Comparison of ENCODE assay signal across 11 mouse cellular contexts in the genomic region with DNA sequence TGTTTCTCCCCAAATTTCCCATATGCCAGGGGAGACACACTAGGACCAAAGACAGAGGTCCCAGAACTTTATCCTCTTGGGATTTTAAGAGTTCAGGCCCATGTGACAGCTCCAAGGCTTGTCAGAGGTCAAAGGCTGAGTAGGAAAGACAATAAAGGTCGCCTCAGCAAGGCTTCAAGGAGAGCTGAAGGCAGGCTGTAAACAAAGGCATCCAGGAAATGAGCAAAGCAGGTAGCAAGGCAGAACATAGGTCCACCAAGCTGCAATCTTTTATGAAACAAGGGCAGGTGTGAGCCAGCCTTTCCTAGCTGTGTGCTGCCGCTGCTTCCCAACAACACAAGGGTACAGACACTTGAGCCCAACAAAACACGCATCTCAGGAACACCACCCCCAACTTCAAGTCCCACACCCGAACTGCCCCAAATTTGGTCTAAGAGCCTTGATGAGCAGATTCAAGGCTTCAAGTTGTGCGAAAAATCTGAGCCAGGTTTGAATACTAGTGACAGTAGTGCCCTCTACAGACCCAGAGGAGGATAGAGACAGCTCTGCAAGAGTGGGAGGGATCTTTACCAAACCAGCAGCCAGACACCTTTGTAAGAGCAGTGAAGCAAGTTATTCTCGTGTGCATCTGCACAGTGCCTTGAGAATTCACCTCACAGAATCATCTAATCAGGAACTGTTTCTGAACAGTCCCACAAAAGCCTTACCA. TPM values are rescaled to one million over a fixed set of nuclear protein-coding genes. Genes with fewer than 3 reads are reported as not detected.
A peak's percentile ranks its signal among the peaks of the same experiment; 100 is the strongest.
DNase-seq lines count a peak whose midpoint lies in the region; ATAC-seq and TF ChIP-seq lines count a peak whose summit lies in the region.
"Had no signal": no experiment of that assay in that cellular context is flagged by ENCODE, and none has a peak within 500 bp of the region (broad histone marks: within the 10 kb centered on the region; RNA-seq: fewer than 3 reads in every experiment).

No protein-coding gene starts in this region.

- H3K4me1 ChIP-seq in kidney, adult 2 months (ENCODE audit: control insufficient read depth, insufficient read depth, low read length): no peaks in the 10 kb centered on the region
- H3K4me1 ChIP-seq in forebrain, embryonic 12.5 days: peaks cover 31% of the 10 kb centered on the region
- H3K4me1 ChIP-seq in midbrain, embryonic 11.5 days (ENCODE audit: control insufficient read depth, insufficient read depth, low read length): peaks cover 9% of the 10 kb centered on the region
- H3K4me1 ChIP-seq: embryonic facial prominence, embryonic 12.5 days; stomach, embryonic 15.5 days had no signal

- H3K4me3 ChIP-seq in kidney, adult 2 months (ENCODE audit: insufficient read depth, low read depth, low read length): no peak overlapping the region
- no peak overlapping the region for H3K4me3 ChIP-seq in forebrain, embryonic 12.5 days (replicated peaks)
- no peak overlapping the region for H3K4me3 ChIP-seq in midbrain, embryonic 11.5 days (ENCODE audit: low read depth, low read length)
- H3K4me3 ChIP-seq: embryonic facial prominence, embryonic 12.5 days; limb, embryonic 12.5 days; stomach, embryonic 15.5 days had no signal

- no peaks in the 10 kb centered on the region for H3K9me3 ChIP-seq in forebrain, embryonic 12.5 days
- no peaks in the 10 kb centered on the region for H3K9me3 ChIP-seq in midbrain, embryonic 11.5 days (ENCODE audit: control insufficient read depth, low read length)
- H3K9me3 ChIP-seq: embryonic facial prominence, embryonic 12.5 days; limb, embryonic 12.5 days; stomach, embryonic 15.5 days had no signal

- H3K9ac ChIP-seq in forebrain, embryonic 12.5 days: no peak overlapping the region
- H3K9ac ChIP-seq in midbrain, embryonic 11.5 days (ENCODE audit: low read length): no peak overlapping the region
- H3K9ac ChIP-seq: embryonic facial prominence, embryonic 12.5 days; limb, embryonic 12.5 days; stomach, embryonic 15.5 days had no signal

- ATAC-seq in forebrain, embryonic 12.5 days (ENCODE audit: low FRiP score): 0 out of 2 replicates have a peak, but pooled peaks have one; percentile 57
- ATAC-seq in midbrain, embryonic 11.5 days (ENCODE audit: low FRiP score): peak; percentile 51

- peak; percentile 28 for DNase-seq in kidney, adult 2 months
- DNase-seq in kidney, postnatal 10 days: no peak
- DNase-seq in CD4-positive, CD25-positive, alpha-beta regulatory T cell, adult 2 months (ENCODE audit: low read depth, low spot score): peak; percentile 39
- peak; percentile 74 for DNase-seq in ZHBTc4 (ENCODE audit: low read depth, low spot score)
- DNase-seq in midbrain, embryonic 11.5 days (ENCODE audit: low spot score, missing footprints): no peak
- no peak for DNase-seq in ovary, postnatal 36 days (ENCODE audit: low spot score)
- DNase-seq in ovary, postnatal 10 days (ENCODE audit: low spot score): no peak

- H3K36me3 ChIP-seq in kidney, adult 2 months (ENCODE audit: control insufficient read depth, insufficient read depth, low read length): no peaks in the 10 kb centered on the region
- peaks cover 39% of the 10 kb centered on the region for H3K36me3 ChIP-seq in forebrain, embryonic 12.5 days (replicated peaks)
- peaks cover 10% of the 10 kb centered on the region; the same call in 1 of the 2 replicates for H3K36me3 ChIP-seq in midbrain, embryonic 11.5 days (ENCODE audit: control insufficient read depth, insufficient read depth, low read length)

- no peak overlapping the region for H3K4me2 ChIP-seq in forebrain, embryonic 12.5 days
- no peak overlapping the region for H3K4me2 ChIP-seq in midbrain, embryonic 11.5 days
- H3K4me2 ChIP-seq: embryonic facial prominence, embryonic 12.5 days; limb, embryonic 12.5 days; stomach, embryonic 15.5 days had no signal

- TF ChIP-seq POLR2A in kidney, adult 2 months (IDR thresholded peaks at IDR 0.05; ENCODE audit: low read depth, low read length): no peak

- WGBS in kidney, adult 2 months: 53% methylated on average over 6 of the region's 6 CpGs
- WGBS in forebrain, embryonic 12.5 days: 55% methylated on average over 6 of the region's 6 CpGs
- 58% methylated on average over 6 of the region's 6 CpGs for WGBS in midbrain, embryonic 11.5 days

- peak; percentile 28; the same call in 1 of the 2 replicates for TF ChIP-seq CTCF in kidney, adult 2 months (conservative IDR thresholded peaks at IDR 0.05; ENCODE audit: insufficient read depth, insufficient read length, low read depth, low read length)

- no peaks in the 10 kb centered on the region; the same call in 1 of the 2 replicates for H3K27me3 ChIP-seq in kidney, adult 2 months (replicated peaks; ENCODE audit: control insufficient read depth, insufficient read depth, low read length)
- H3K27me3 ChIP-seq in forebrain, embryonic 12.5 days: no peaks in the 10 kb centered on the region
- no peaks in the 10 kb centered on the region for H3K27me3 ChIP-seq in midbrain, embryonic 11.5 days (ENCODE audit: control insufficient read depth, insufficient read depth, low read length)
- H3K27me3 ChIP-seq: embryonic facial prominence, embryonic 12.5 days; limb, embryonic 12.5 days; stomach, embryonic 15.5 days had no signal

- no peak overlapping the region for H3K27ac ChIP-seq in kidney, adult 2 months (ENCODE audit: insufficient read depth, low read depth, low read length)
- H3K27ac ChIP-seq in forebrain, embryonic 12.5 days: peak overlapping the region; percentile 69
- H3K27ac ChIP-seq in midbrain, embryonic 11.5 days (ENCODE audit: low read depth, low read length): no peak overlapping the region
- H3K27ac ChIP-seq: embryonic facial prominence, embryonic 12.5 days; limb, embryonic 12.5 days; stomach, embryonic 15.5 days had no signal

RNA-seq across cellular contexts. Expression of a gene that starts 52.0 kb away (rescaled TPM):
- 97.9 and 136 TPM in 2 replicates for polyA plus RNA-seq in kidney, adult 2 months (2012; rRNA removed)
- 294 and 303 TPM in 2 replicates for polyA plus RNA-seq in forebrain, embryonic 12.5 days (2016; fragmentation: Nextera tagmentation; extraction: Ambion mirVana)
- polyA plus RNA-seq in midbrain, embryonic 11.5 days (2014; fragmentation: Nextera tagmentation; extraction: Ambion mirVana): 345 and 351 TPM in 2 replicates

Comparison
In these comparisons a context has a peak if more than half of its experiments do, and no peak if none do; other contexts are left out.
1. DNase-seq: peak in kidney, adult 2 months (single experiment), CD4-positive, CD25-positive, alpha-beta regulatory T cell, adult 2 months (single experiment) and ZHBTc4 (single experiment); none in kidney, postnatal 10 days (single experiment), midbrain, embryonic 11.5 days (single experiment), ovary, postnatal 36 days (single experiment) and ovary, postnatal 10 days (single experiment).